Mouse (Mus musculus) activated CD4-positive, CD25-positive, alpha-beta regulatory T cell, adult 4 months (primary cell): ENCODE data around the gene Ptprg. TPM values are rescaled to one million over a fixed set of nuclear protein-coding genes. Genes with fewer than 3 reads are reported as not detected.
"Not testable (repeated sequence)": the region's sequence is repeated elsewhere in the genome, so short reads cannot be mapped to it uniquely, and the experiment has no call there.

Experiments used
- ATAC-seq: one replicate; pipeline ENCODE4 v1.8.0; 2017
- polyA plus RNA-seq, 2 experiments: library from polyadenylated mRNA; unstranded; fragments of 100-300 nt; shearing (Covaris generic); gene quantifications; one replicate each; pipeline ENCODE4 v1.2.1; 2017

The Ptprg gene
- polyA plus RNA-seq, 2 experiments from 2014 or later = not detected

GRCm38 (mm10) chr14:11759356-11759755 is 206.0 kb downstream of the Ptprg start:
- ATAC-seq = no peak

- no peak for ATAC-seq
Observed at GRCm38 (mm10) chr14:11762995-11763394, 209.7 kb downstream of the Ptprg start.

- ATAC-seq = no peak
Observed at GRCm38 (mm10) chr14:11772736-11773135, 219.4 kb downstream of the Ptprg start.

- ATAC-seq = no peak
Observed at GRCm38 (mm10) chr14:11774476-11775037, 221.2 kb downstream of the Ptprg start.

GRCm38 (mm10) chr14:11775204-11775603 is 221.9 kb downstream of the Ptprg start:
- no peak for ATAC-seq

GRCm38 (mm10) chr14:11775951-11776495 is 222.7 kb downstream of the Ptprg start:
- no peak for ATAC-seq

GRCm38 (mm10) chr14:11776566-11776965 is 223.2 kb downstream of the Ptprg start:
- no peak for ATAC-seq

GRCm38 (mm10) chr14:11791190-11791589 is 237.9 kb downstream of the Ptprg start:
- ATAC-seq = no peak

GRCm38 (mm10) chr14:11793847-11794246 is 240.5 kb downstream of the Ptprg start:
- ATAC-seq = no peak

- no peak for ATAC-seq
Observed at GRCm38 (mm10) chr14:11802355-11803035, 249.2 kb downstream of the Ptprg start.

GRCm38 (mm10) chr14:11806674-11807073 is 253.3 kb downstream of the Ptprg start:
- no peak for ATAC-seq

GRCm38 (mm10) chr14:11807465-11807864 is 254.1 kb downstream of the Ptprg start:
- no peak for ATAC-seq

GRCm38 (mm10) chr14:11811142-11811761 is 257.9 kb downstream of the Ptprg start:
- no peak for ATAC-seq

GRCm38 (mm10) chr14:11812291-11812690 is 259.0 kb downstream of the Ptprg start:
- ATAC-seq = no peak

- ATAC-seq = not testable (repeated sequence)
Observed at GRCm38 (mm10) chr14:11814811-11815210, 261.5 kb downstream of the Ptprg start.

- ATAC-seq = no peak
Observed at GRCm38 (mm10) chr14:11817236-11817635, 263.9 kb downstream of the Ptprg start.

GRCm38 (mm10) chr14:11818054-11818453 is 264.7 kb downstream of the Ptprg start:
- no peak for ATAC-seq

- ATAC-seq = no peak
Observed at GRCm38 (mm10) chr14:11818721-11819120, 265.4 kb downstream of the Ptprg start.

GRCm38 (mm10) chr14:11819326-11819725 is 266.0 kb downstream of the Ptprg start:
- ATAC-seq = no peak

GRCm38 (mm10) chr14:11822830-11823700 is 269.7 kb downstream of the Ptprg start:
- no peak for ATAC-seq

GRCm38 (mm10) chr14:11823701-11824095 is 270.4 kb downstream of the Ptprg start:
- no peak for ATAC-seq

GRCm38 (mm10) chr14:11824915-11825314 is 271.6 kb downstream of the Ptprg start:
- no peak for ATAC-seq

- ATAC-seq = no peak
Observed at GRCm38 (mm10) chr14:11825551-11825950, 272.2 kb downstream of the Ptprg start.
